Mouse (Mus musculus) small intestine, adult 2 months (tissue): Measurements from ENCODE around the gene Dclk1.

ENCODE experiments used
- CTCF ChIP-seq: fragments of 200-500 bp; IDR thresholded peaks from 2 replicates; pipeline ENCODE4 v1.5.1; 2012; ENCODE audit warnings: low read depth, mild to moderate bottlenecking, control low read depth, inconsistent platforms, low read length, moderate library complexity, mixed read lengths; ENCODE audit not compliant: insufficient replicate concordance, insufficient read length; ENCODE audit errors: extremely low read depth
- POLR2A ChIP-seq: fragments of 200-500 bp; IDR thresholded peaks from 2 replicates; pipeline ENCODE4 v1.6.1; 2012; ENCODE audit warnings: low read depth, mild to moderate bottlenecking, control low read depth, inconsistent platforms, low read length, moderate library complexity

GRCm38 (mm10) chr3:55347371-55348025 is 105.3 kb downstream of the Dclk1 start:
- TF ChIP-seq CTCF (no peak), POLR2A (no peak)
